Mouse (Mus musculus) embryo, embryonic 9.5 days (tissue): ENCODE measurements around the gene Zfp131.
A peak's percentile ranks its signal among the peaks of the same experiment; 100 is the strongest.

Experiments
- DNase-seq: peaks from one replicate; pipeline ENCODE4 v3.0.0-alpha.2; 2017; ENCODE audit errors: extremely low spot score

The Zfp131 gene

DNA sequence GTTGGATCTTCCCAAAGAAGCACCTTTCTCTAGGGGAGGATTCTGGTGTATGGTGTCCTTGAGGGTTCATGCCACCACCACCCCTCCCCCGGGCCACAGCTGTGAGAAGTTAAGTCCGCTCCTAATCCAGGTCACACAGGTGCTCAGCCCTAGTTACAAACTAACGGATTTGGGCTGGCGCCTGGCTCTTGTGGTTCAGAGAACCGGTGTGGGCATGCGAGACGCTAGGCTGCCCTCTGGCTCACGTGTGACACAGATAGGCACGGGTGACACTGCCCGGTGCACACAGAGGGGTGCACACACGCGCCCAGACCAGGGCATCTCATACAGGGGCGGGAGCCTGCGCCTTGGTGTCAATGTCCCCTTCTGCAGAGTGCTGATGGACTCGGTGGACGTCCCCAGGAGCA is 35.5 kb downstream of the Zfp131 start:
- DNase-seq, result no peak

DNA sequence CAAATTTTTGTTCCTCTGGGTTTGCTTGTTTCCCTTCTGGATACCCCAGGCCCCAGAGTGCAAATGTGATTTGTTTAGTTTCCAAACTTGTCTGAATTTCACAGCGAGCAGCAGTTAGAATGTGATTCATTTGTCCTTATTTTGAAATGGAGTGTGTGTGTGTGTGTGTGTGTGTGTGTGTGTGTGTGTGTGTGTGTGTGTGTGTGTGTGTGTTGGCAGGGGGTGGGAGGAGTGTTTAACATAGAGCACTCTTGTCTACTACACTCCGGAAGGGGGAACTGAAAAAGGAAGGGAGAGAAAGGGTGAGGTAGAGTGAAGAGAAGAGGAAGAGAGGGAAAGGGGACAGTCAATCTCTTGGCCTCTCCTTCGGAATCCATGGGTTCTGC is 36.1 kb downstream of the Zfp131 start:
- no peak for DNase-seq

DNA sequence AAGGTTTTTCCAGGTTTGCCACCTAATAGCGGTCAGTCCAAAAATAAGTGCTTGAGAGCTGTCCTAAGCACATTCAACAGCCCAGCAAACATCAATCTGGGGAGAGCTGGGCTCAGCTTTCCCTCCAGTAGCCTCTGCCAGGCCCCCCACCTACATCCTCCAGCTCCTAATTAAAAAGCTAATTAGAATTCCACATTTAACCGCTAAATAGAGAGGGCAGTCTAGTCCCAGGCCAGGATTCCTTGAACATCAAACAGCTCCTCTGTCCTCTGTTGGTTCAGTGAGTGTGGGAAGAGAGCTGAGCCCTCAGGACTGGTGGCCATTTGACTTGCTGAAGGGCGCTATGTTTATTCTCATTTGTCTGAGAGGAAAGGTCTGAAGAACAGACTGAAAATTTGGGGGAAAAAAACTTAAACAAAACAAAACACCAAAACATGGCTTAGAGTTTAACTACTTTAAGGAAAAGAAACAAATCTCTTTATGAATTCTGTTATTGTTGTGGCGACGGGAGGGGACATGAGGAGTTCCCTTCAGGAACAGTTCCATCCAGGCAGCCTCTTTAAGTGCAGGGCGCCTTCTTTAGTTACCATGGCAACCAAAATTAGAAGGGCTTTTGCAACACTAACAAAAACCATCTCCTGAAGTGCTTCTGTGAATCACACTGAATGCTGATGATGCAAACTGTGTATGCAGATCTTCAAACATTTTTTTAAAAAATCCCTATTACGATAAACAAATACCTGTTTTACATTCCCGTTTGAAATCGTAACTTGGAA is 36.6 kb downstream of the Zfp131 start:
- DNase-seq, result no peak

DNA sequence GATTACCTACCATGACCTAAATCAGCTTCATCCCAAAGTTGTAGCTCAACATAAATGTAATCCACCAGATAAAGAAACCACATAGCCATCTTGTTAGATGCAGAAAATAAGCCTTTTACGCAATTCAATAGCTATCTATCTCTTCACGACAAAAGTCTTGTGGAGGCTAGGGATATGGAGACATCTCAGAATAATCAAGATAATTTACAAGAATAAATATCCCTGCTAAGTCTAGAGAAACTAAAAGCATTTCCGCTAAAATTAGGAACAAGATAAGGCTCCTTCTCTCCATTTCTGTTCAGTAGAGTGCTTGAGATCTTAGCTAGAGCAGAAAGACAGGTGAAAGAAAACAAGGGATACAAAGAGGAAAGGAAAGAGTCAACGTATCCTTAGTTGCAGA is 43.8 kb downstream of the Zfp131 start:
- no peak for DNase-seq

DNA sequence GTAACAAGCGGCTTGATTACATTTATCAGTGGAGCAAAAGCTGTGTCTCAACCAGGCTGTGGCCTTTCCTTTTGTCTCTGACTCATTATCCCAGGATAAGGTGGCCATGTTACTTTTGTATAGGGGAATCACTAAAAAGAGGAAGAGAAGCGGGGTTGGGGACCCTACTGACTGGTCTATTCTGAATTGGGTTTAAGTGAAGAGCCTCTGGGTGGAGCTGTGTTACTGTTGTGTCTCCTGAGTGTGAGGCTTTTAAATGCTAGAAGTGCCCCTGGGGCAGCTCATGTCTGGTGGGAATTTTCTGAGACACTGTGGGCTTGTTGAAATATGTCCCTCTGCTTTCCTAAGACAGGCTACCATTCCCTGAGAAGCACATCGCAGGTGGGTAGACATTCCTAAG is 47.2 kb downstream of the Zfp131 start:
- DNase-seq, result no peak

DNA sequence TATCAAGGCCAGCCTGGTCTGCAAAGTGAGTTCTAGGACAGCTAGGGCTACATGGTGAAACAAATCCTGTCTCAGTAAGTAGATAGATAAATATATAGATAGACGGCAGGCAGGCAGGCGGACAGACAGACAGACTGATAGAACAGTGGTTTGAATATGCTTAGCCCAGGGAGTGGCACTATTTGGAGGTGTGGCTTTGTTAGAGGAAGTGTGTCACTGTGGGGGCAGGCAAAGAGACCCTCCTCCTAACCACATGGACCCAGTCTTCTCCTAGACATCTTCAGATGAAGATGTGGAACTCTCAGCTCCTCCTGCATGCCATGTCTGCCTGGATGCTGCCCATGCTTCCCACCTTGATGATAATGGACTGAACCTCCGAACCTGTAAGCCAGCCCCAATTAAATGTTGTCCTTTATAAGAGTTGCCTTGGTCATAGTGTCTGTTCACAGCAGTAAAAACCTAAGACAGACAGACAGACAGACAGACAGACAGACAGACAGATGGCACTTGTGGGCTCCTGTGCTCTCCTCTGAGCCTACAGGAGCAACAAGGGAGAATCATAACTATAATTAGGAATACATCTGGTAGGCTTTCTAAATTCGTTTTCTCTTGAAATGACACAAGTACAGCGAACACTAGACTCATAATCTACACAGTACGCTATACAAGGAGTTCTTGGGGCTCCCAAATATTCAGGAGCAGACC is 47.8 kb downstream of the Zfp131 start:
- no peak for DNase-seq

DNA sequence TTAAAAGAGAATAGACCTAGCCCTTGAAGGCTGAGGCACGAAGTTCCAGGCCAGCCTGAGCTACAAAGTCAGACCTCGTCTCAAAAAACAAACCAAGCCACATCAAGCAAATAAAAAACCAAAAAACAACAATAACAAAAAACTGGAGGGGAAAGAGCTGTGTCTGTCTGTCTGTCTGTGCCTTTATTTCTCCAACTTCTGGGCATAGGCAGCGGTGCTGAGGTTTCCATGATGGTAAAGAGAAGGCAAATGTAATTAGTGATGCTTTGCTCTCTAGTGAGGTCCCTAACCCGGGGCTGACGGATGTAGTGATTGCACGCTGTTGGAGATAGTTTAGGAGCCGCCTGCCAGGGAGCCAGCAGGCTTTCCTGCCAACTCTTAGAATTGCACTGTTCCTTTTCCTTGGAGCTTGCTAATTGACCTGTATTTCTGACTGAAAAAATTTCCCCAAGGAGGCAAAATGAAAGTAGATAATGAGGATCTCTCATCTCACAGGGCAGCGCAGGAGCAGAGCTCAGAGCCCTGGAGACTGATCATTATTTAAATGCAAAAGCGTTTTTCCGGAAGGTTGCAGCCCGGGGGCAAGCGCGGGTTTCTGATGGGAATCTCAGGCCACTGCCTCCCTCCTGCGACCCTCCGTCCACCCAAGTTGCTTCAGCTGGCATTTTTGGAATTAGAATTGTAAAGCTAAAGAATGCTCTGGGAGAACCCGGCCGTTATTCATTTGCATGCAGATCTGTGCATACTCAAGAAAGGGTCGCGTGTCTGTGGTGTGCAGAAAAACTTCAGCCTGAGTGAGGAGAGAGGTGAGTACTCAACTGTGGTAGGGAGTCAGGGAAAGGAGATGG is 49.1 kb downstream of the Zfp131 start:
- DNase-seq, result peak; percentile 48

DNA sequence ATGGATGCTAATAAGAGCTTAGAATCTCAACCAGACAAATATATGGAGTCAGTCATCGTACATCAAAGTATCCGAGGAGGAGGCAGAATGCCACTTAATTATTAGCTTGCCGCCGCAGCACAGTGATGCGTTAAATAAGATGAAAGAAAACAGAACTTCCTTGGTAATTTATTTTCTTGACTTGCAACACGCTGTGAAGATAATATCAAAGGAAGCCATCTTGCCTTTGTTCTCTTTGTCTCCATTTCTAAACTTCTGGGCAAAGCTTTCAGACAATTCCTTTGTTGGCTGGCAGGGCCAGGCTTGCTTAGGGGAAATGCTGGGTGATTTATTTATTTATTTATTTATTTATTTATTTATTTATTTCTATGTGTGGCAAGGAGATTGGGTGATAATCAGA is 59.2 kb downstream of the Zfp131 start:
- no peak for DNase-seq

DNA sequence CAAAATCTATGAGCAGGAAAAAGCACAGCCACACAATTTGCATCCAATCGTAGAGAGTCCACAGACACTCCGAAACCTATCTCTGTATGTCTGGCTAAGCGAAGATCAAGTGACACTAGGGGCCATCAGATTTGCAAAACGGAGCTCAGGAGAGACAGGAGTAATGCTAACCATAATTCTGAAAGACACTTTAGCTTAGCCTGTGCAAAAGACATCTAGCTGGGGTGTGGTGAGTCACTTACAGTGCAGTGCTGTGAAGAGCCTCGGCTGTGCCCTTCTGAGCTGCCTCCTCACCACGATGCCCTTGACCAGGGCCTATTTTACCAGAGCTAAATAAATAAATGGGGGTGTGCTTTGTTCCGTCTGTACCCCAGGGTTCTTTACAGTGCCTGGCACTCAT is 61.3 kb downstream of the Zfp131 start:
- no peak for DNase-seq

DNA sequence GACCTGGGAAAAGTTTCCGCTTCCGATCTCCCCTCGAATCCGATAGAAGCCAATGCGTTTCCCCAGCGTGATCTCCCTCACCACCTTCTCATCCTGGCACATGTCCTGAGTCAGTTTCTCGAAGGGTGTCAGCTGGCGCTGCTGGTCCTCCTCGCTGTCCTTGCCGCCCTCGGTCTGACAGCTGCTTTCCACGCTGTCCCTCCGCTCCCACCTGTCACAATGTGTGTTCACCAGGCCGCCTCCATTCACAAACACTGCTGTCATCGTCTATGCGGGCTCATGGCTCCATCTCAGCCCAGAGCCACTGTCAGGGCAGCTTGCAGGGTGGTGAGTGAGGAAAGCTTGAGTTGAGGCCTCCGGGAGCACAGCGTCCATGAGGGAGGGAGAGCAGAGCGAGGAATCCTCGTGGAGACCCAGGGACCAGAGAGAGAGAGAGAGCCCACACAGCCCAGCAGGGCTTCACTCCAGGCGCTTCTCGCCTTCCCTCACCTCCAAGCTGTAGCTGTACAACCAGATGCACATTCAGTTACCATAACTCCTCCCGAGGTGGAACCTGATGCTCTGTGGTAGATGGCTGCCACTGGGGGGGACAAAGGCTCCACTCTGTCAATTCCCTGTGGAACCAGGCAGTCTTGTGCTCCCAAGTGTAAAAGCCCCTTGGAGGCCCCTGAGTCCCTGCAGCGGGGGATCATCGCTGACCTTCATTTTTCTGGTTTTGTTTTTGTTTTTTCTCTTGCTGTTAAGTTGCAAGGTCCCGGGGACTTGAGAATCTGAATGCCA is 62.9 kb downstream of the Zfp131 start:
- no peak for DNase-seq

DNA sequence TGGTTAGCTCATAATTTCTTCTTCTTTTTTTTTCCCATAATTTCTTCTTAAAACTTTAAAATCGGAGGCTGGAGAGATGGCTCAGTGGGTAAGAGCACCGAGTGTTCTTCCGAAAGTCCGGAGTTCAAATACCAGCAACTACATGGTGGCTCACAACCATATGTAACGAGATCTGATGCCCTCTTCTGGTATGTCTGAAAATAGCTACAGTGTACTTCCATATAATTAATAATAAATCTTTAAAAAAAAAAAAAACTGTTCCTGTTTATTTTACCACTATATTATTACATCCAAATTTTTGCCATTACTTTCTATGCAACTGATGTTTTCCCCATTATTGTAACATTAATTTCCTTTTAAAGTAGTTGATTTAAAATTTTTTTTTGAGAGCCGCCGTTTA is 66.1 kb downstream of the Zfp131 start:
- no peak for DNase-seq

DNA sequence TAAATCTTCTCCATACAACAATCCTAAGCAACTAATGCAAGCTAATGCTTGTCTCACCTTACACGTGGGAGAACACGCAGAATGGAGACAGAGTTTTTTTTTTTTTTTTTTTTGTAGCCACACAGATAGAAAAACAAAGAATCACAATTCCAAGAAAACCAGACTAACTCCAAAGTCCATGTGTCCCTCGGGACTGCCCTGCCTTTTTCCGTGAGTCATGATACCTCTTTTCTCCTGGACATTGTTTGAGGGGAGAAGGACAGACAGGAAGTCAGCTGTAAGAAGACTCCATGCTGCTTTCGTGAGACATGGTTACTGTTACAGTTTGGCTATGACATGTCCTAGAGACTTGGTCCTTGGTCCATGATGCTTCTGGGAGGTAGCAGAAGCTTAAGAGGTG is 67.3 kb downstream of the Zfp131 start:
- DNase-seq, result no peak

DNA sequence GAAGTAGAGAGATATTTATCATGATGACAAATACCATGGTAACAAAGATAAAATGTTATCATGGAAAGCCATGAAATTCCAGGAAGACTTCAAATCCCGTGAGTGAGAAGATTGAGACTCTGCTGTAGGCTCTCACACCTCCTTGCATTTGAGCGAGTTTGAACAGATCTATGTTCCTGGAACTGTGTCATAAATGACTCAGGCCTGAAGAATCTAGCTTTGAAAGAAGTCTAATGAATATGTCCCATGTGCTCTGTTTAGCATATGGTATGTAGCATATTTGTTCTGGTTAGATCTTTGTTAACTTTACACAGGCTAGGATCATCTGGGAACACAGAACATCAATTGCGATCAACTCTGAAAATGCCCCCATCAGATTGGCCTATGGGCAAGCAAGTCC is 68.2 kb downstream of the Zfp131 start:
- DNase-seq, result no peak

DNA sequence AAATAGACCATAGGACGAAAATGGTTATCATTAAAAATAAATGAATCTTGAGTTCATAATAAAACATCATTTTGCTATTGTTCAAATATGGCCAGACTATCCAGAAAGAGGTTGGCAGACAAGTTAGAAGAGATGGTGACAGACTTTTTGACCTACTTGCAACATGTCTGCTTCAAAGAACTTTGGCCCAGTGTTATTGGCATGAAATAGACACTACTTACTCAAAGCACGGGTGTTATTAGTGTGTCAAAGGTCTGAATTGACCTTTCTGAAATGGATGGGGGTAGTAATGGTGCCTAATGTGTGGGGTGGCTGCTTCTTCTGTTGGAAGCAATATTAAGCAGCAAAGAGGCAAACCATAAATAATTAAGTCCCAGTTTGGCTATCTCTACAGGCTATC is 74.6 kb downstream of the Zfp131 start:
- no peak for DNase-seq
